Mouse (Mus musculus) lung, adult 18-20 months (tissue): Measurements from ENCODE around the gene Mprip.

ENCODE experiments used
- DNase-seq, 2 experiments: peaks; one replicate each; pipeline ENCODE4 v3.0.0; 2022; ENCODE audit warnings: mixed read lengths in 2 of 2

Mprip gene

DNA sequence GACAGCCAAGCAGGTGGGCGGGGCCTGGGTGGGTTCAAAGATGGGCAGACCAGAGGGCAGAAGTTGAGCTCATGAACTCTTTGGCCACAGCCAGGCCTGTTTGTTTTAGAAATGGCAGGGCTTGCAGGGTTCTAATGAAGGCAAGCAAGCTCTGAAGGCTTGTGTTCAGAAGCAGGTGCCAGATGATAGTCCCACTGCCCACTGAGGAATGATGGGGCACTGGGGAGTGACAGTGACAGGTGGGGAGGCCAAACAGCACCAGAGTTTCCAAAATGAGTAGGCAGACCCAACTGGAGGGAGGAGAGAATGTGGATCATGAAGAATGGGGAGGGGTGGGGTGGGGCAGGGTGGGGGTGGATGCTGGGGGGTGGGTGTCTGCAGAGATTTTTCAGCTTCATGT lies 144.2 kb downstream of the Mprip start:
- no peak for DNase-seq

DNA sequence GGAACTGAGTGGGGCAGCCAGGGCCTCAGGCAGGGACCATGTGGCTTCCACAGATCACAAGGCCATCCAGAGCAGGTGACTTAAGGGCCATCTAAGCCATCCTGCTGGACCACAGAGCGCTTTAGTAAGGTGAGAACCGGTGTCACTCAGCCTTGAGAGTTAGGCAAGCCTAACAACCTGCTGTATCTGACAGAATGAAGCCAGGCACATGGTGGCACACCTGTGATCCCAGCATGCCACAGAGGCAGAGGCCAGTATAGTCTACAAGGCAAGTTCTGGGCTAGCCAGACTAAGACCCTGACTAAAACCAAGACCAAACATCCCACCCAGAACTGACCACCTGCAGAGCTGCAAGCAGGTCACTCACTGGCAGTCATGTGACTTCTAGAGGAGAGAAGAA lies 144.6 kb downstream of the Mprip start:
- no peak for DNase-seq

DNA sequence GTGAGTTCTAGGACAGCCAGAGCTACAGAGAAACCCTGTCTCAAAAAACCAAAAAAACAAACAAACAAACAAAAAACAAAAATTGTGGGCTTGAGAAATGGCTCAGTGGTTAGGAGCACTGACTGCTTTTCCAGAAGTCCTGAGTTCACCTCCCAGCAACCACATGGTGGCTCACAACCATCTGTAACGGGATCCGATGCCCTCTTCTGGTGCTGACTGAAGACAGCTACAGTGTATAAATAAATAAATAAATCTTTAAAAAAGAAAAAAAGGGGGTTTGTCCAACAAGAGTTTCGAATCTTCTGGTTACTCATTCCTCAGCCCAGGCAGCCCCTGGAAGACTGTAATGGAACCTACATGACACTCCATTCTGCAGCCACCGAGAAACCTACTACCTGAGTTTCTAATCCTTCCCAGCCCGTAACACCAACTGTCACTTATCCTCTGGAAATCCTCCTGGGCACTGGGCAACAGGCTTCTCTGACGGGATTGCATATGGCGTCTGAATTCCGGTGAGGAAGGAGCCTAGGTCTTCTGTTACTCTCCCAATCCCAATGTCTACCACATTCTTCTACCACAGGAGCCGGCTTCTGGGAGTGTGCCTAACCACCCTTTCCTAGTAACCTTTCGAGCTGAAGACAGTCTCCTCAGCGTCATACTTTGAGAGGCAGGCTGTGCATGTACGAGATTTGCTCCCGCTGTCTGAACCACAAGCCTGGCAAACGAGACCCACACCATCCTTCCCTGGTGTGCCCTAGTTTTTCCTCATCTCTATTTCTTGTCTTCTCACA lies 147.3 kb downstream of the Mprip start:
- DNase-seq, result no peak

- DNase-seq, result peak; percentile 69 to 79
Observed at GRCm38 (mm10) chr11:59809071-59809669, 148.1 kb downstream of the Mprip start.

DNA sequence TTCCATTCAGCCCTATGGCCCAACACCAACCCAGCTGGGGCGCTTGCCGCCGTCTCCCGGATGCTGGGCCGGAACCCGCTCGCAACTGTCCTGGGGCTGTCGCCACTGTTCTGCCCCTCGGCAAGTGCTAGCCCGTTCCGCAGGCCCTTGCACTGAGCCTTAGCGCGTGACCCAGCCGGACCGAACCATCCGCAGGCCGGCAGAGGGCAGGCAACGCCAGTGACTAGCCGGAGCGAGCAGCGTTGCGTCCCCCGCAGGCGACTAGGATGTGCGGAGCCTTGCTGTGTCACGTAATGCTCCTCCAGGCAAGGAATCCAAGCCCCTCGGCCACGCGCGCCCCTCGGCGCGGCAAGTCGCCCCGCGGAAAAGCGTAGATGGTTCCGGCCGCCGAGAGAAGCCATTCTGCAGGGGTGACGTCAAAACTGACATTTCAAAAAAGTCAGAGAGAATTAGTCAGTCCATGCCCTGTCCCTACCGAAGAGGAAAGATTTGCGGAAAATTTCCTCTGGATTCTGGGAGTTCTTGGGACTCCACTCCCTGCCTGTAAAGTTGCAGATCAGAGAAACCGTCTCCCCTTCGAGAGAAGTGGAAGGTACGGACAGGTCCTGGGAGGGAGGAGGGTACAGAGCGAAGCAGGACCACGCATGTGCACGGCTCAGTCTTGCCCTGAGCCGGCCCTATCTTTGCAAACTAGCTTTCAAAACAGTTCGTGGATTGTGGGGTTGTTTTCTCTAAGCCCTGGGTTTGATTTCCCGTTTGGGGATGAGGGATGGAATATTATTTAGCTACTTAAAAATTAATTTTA lies 148.8 kb downstream of the Mprip start, which contains the start of gene Flcn:
TSS of gene Flcn (minus strand) at position 347 of the 805 bp plus-strand sequence.
- peak; percentile 85 for DNase-seq

- no peak for DNase-seq
Observed at GRCm38 (mm10) chr11:59810480-59811158, 149.5 kb downstream of the Mprip start.

DNA sequence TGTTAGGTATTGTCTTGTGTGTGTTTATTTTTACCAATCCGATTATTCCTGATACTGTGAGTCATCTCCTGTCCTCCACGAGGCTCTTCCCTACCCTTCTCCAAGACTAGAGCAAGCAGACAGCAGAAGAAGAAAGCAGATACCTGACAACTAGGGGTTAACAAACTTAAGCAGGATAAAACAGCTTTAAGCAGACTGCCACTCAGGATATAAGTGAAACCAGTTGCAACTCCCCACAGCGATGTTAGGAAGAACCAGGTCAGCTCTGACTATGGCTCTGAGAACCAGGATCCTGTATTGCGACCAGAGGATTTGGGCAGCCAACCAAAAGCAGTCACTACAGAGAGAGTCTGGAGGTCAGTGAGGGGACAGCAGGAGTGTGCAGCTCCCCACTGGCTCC lies 150.1 kb downstream of the Mprip start:
- DNase-seq, result no peak

- DNase-seq, result no peak
Observed at GRCm38 (mm10) chr11:59813276-59813675, 152.2 kb downstream of the Mprip start.

- DNase-seq, result no peak
Observed at GRCm38 (mm10) chr11:59814311-59814710, 153.2 kb downstream of the Mprip start.

- DNase-seq, result no peak
Observed at GRCm38 (mm10) chr11:59814936-59815335, 153.8 kb downstream of the Mprip start.

DNA sequence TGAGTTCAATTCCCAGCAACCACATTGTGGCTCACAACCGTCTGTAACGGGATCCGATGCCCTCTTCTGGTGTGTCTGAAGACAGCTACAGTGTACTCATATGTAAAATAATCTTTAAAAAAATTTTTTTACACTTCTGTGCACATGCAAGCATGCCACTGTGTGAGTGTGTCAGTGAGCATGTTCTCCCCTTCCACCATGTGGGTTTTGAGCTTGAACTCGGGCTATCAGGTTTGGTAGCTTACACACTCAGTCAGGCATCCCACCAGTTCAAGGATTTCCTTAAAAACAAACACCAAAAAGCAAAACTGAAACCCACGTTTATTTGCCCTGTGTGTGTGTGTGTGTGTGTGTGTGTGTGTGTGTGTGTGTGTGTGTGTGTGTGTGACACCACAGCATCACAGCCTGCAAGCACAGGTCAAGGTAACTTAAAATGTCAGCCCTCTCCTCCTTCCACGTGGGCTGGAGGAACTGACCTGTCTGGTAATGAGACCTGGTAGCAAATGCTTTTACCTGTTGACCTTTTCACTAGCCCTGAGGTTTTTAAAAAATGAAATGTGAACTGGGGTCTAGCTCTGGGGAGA lies 154.5 kb downstream of the Mprip start:
- DNase-seq, result no peak

DNA sequence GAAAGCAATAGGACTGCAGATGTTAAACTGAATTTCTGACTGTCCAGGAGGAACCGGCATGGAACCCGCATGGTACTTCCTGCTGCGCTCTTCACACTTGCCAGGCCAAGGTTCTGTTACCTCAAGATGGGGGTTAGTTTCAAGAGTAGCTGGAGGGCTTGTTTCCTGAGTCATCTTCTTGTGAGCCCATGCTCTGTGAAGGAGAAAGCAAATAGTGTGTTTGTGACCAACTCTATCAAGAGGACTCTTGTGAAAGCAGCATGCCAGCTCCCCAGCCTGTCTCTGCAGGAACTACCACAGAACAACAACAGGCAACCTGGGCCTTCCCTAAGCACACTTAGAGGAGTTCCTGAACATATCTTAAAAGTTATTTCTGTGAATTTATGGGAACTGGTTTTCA lies 156.8 kb downstream of the Mprip start:
- peak; percentile 15 to 55 for DNase-seq

DNA sequence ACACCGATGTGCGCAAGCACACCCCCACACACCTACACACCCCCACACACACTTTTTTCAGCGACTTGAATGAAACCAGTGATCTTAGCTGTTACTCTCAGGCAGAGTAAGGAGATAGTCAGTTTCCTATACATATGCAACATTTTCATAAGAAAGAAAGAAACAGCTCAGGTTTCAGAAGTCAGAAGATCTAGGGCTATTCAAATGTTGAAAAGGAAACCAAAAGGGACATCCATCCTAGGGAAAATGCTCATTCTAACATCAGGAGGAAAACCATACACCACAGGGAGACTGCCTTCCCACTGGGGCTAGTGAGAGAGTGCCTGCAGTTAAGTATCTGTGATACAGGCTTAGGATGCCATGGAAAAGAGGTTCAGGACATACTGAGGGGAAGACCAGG lies 160.5 kb downstream of the Mprip start:
- DNase-seq, result no peak
